15 mouse cellular contexts compared by ENCODE assay signal in the genomic region with DNA sequence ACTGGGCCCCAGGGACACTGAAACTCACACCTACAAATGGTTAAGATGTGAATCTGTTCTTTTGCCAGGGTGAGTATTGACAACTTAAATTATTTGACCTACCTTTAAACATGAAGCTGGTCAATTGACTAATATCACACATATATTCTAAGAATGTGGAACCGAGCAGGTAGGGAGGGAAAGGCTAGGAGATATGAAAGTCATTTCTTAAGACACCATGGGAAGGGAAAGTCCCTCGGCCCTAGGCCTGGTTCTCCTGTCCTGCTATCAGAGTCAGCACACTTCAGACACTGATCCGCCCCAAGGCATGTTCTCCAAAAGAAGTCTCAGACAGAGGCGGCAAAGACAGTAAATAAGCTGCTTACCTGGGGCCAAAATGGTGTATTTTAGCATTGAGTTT.
"Had no signal": no experiment of that assay in that cellular context is flagged by ENCODE, and none has a peak within 500 bp of the region (broad histone marks: within the 10 kb centered on the region; RNA-seq: fewer than 3 reads in every experiment).

No protein-coding gene starts in this region.

- H3K9ac ChIP-seq: neural tube, embryonic 13.5 days; neural tube, embryonic 15.5 days; stomach, embryonic 15.5 days had no signal

- H3K27me3 ChIP-seq: neural tube, embryonic 13.5 days; neural tube, embryonic 15.5 days; stomach, embryonic 15.5 days had no signal

- DNase-seq: retina, postnatal 1 day; right cerebral cortex, postnatal 14 days; right cerebral cortex, postnatal 25 days; right cerebral cortex, postnatal 4 days; spleen, adult 18-20 months; thymus, adult 18-20 months; thymus, adult 2 months; thymus, postnatal 14 days; thymus, postnatal 25 days; thymus, postnatal 36 days; thymus, postnatal 4 days had no signal

- H3K9me3 ChIP-seq: neural tube, embryonic 13.5 days; neural tube, embryonic 15.5 days; stomach, embryonic 15.5 days had no signal

- H3K4me3 ChIP-seq: neural tube, embryonic 13.5 days; neural tube, embryonic 15.5 days; stomach, embryonic 15.5 days had no signal

- H3K27ac ChIP-seq: neural tube, embryonic 13.5 days; neural tube, embryonic 15.5 days; stomach, embryonic 15.5 days; stomach, postnatal 0 days had no signal

- H3K4me2 ChIP-seq: neural tube, embryonic 13.5 days; neural tube, embryonic 15.5 days; stomach, embryonic 15.5 days had no signal

- H3K4me1 ChIP-seq: stomach, embryonic 15.5 days had no signal

- H3K36me3 ChIP-seq: neural tube, embryonic 13.5 days; neural tube, embryonic 15.5 days; stomach, embryonic 15.5 days had no signal
